Mouse (Mus musculus) ovary, postnatal 36 days (tissue): ENCODE results near the gene Zfp459.
A peak's percentile ranks its signal among the peaks of the same experiment; 100 is the strongest.
"Not testable (repeated sequence)": the region's sequence is repeated elsewhere in the genome, so short reads cannot be mapped to it uniquely, and the experiment has no call there.

ENCODE experiments used
- DNase-seq: peaks from one replicate; pipeline ENCODE4 v3.0.0; 2022; ENCODE audit warnings: low spot score, mixed read lengths

The Zfp459 gene

GRCm38 (mm10) chr13:67421207-67421857, at the start of gene Zfp459:
Gene Zfp459 (minus strand): TSS chr13:67421418.
- peak; percentile 27 for DNase-seq

GRCm38 (mm10) chr13:67469274-67469673, 48.1 kb upstream of the Zfp459 start:
- DNase-seq, result no peak

- not testable (repeated sequence) for DNase-seq
These were observed 42.4 kb upstream of the Zfp459 start for GRCm38 (mm10) chr13:67463506-67464185.

- DNase-seq, result no peak
These were observed 30.7 kb upstream of the Zfp459 start for GRCm38 (mm10) chr13:67452021-67452309.

GRCm38 (mm10) chr13:67451172-67452020, 30.2 kb upstream of the Zfp459 start, which contains the start of gene Zfp874a:
Gene Zfp874a (minus strand): TSS chr13:67451624.
- DNase-seq, result peak; percentile 82

- not testable (repeated sequence) for DNase-seq
These were observed 15.9 kb upstream of the Zfp459 start for GRCm38 (mm10) chr13:67437095-67437494.

GRCm38 (mm10) chr13:67428116-67428515, 6.9 kb upstream of the Zfp459 start:
- peak; percentile 18 for DNase-seq

- DNase-seq, result not testable (repeated sequence)
These were observed 4.5 kb upstream of the Zfp459 start for GRCm38 (mm10) chr13:67425699-67426098.

- not testable (repeated sequence) for DNase-seq
These were observed 1.3 kb upstream of the Zfp459 start for GRCm38 (mm10) chr13:67422532-67422931.

GRCm38 (mm10) chr13:67420558-67421206, 536 bp downstream of the Zfp459 start:
- DNase-seq, result no peak

- no peak for DNase-seq
These were observed 4.4 kb downstream of the Zfp459 start for GRCm38 (mm10) chr13:67416811-67417210.

- DNase-seq, result no peak
These were observed 5.5 kb downstream of the Zfp459 start for GRCm38 (mm10) chr13:67415759-67416158.

GRCm38 (mm10) chr13:67413634-67414033, 7.6 kb downstream of the Zfp459 start:
- DNase-seq, result not testable (repeated sequence)

GRCm38 (mm10) chr13:67399183-67399903, 21.9 kb downstream of the Zfp459 start, which contains the start of gene Zfp429:
Gene Zfp429 (minus strand): TSS chr13:67399819.
- DNase-seq, result peak; percentile 63

- not testable (repeated sequence) for DNase-seq
These were observed 45.0 kb downstream of the Zfp459 start for GRCm38 (mm10) chr13:67376255-67376654.

- peak; percentile 65 for DNase-seq
These were observed 45.9 kb downstream of the Zfp459 start, which contains the start of the genes Gm28041 and Zfp456 for GRCm38 (mm10) chr13:67375050-67375911. Gene Gm28041 (minus strand): TSS chr13:67375733. Gene Zfp456 (minus strand): TSS chr13:67375810.

- DNase-seq, result peak; percentile 80
These were observed 61.0 kb downstream of the Zfp459 start, which contains the start of the genes Gm28044 and Zfp953 for GRCm38 (mm10) chr13:67360131-67360744. Gene Gm28044 (minus strand): TSS chr13:67360536. Gene Zfp953 (minus strand): TSS chr13:67360605.
